Mouse (Mus musculus) neural tube, embryonic 15.5 days (tissue): ENCODE data around the gene Mrc2. TPM values are rescaled to one million over a fixed set of nuclear protein-coding genes. Genes with fewer than 3 reads are reported as not detected.

Experiments used
- ATAC-seq: fragments of 200-750 bp; cut with Nextera tagmentation; 2 replicates; pipeline ENCODE4 v1.8.0; 2017; ENCODE audit warnings: mild to moderate bottlenecking, moderate TSS enrichment, moderate library complexity; ENCODE audit not compliant: low FRiP score
- H3K27ac ChIP-seq: fragments of 300-500 bp; sonication (generic); replicated peaks from 2 replicates; pipeline ENCODE4 v1.5.1; 2015; ENCODE audit warnings: mild to moderate bottlenecking, inconsistent platforms
- H3K27me3 ChIP-seq: fragments of 300-500 bp; sonication (generic); replicated peaks from 2 replicates; pipeline ENCODE4 v1.6.1; 2015; ENCODE audit warnings: inconsistent platforms
- H3K36me3 ChIP-seq: fragments of 300-500 bp; sonication (generic); 2 replicates; pipeline ENCODE4 v1.6.1; 2015; ENCODE audit warnings: inconsistent platforms
- H3K4me1 ChIP-seq: fragments of 300-500 bp; sonication (generic); 2 replicates; pipeline ENCODE4 v1.6.1; 2015; ENCODE audit warnings: inconsistent platforms
- H3K4me2 ChIP-seq: fragments of 300-500 bp; sonication (generic); 2 replicates; pipeline ENCODE4 v1.6.1; 2015; ENCODE audit warnings: inconsistent platforms, mild to moderate bottlenecking, moderate library complexity
- H3K4me3 ChIP-seq: fragments of 300-500 bp; sonication (generic); replicated peaks from 2 replicates; pipeline ENCODE4 v1.5.1; 2015; ENCODE audit warnings: mild to moderate bottlenecking, inconsistent platforms
- H3K9ac ChIP-seq: fragments of 300-500 bp; sonication (generic); replicated peaks from 2 replicates; pipeline ENCODE4 v1.6.1; 2015; ENCODE audit warnings: mild to moderate bottlenecking, inconsistent platforms
- H3K9me3 ChIP-seq: fragments of 300-500 bp; sonication (generic); replicated peaks from 2 replicates; pipeline ENCODE4 v1.6.1; 2016; ENCODE audit warnings: inconsistent platforms
- WGBS: fragments of 180-500 bp; shearing (Covaris S2); methylation state at CpG from one replicate; pipeline ENCODE4 v1.1.7; 2015; ENCODE audit warnings: mixed read lengths; 5-methylcytosine and 5-hydroxymethylcytosine counted together
- polyA plus RNA-seq: library from polyadenylated mRNA; unstranded; fragments of >200 nt; fragmentation: Nextera tagmentation; extraction: Ambion mirVana; gene quantifications from 2 replicates; pipeline ENCODE4 v1.2.1, GENCODE M21; 2015

Mrc2 gene
- polyA plus RNA-seq, 1 experiment from 2014 or later, result 5.1 TPM

DNA sequence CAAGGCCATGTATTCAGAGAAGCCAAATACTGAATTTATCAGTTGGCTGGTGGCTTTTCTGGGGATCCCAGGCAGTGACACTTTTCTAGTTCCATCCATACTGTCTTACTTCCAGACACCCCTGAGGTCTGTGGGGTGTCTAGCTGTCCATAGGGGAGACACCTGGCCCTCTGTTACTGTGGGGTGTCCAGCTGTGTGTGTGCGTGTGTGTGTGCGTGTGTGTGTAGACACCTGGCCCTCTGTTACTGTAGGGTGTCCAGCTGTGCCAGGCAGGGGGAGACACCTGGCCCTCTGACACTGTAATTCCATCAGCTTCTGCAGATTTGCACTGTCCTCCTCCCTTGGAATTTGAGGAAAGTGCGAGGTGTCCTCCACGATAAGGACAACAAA, 61.4 kb downstream of the Mrc2 start:
- Histone ChIP-seq H3K27me3 (no peaks in the 10 kb centered on the region), H3K9ac (no peak overlapping the region), H3K4me3 (no peak overlapping the region), H3K4me2 (no peak overlapping the region), H3K4me1 (0 out of 2 replicates have a peak, but pooled peaks cover 6% of the 10 kb centered on the region), H3K27ac (no peak overlapping the region), H3K9me3 (no peaks in the 10 kb centered on the region), H3K36me3 (no peaks in the 10 kb centered on the region)
- no peak for ATAC-seq
- 81% methylated on average over 4 of the region's 4 CpGs for WGBS

DNA sequence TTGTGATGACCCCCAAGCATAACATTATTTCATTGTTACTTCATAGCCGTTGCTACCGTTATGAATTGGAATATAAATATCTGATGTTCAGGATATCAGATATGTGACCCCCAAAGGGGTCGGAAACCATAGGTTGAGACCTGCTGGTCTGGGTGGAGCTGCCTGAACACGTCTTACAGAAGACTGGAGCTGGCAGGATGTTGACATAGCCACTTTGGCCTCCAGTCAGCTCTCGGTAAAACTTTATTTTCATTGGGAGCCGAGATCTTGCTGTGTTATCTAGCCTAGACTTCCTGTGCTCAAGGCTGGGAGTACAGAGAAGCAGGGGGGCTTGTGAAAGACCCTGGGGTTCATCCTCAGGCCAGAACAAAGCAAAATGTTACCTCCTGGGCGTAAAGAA, 63.9 kb downstream of the Mrc2 start:
- Histone ChIP-seq H3K27me3 (no peaks in the 10 kb centered on the region), H3K36me3 (no peaks in the 10 kb centered on the region), H3K9ac (no peak overlapping the region), H3K4me2 (no peak overlapping the region), H3K4me1 (0 out of 2 replicates have a peak, but pooled peaks cover 6% of the 10 kb centered on the region), H3K9me3 (no peaks in the 10 kb centered on the region), H3K27ac (no peak overlapping the region), H3K4me3 (no peak overlapping the region)
- no peak for ATAC-seq
- WGBS, result 79% methylated on average over 7 of the region's 7 CpGs

DNA sequence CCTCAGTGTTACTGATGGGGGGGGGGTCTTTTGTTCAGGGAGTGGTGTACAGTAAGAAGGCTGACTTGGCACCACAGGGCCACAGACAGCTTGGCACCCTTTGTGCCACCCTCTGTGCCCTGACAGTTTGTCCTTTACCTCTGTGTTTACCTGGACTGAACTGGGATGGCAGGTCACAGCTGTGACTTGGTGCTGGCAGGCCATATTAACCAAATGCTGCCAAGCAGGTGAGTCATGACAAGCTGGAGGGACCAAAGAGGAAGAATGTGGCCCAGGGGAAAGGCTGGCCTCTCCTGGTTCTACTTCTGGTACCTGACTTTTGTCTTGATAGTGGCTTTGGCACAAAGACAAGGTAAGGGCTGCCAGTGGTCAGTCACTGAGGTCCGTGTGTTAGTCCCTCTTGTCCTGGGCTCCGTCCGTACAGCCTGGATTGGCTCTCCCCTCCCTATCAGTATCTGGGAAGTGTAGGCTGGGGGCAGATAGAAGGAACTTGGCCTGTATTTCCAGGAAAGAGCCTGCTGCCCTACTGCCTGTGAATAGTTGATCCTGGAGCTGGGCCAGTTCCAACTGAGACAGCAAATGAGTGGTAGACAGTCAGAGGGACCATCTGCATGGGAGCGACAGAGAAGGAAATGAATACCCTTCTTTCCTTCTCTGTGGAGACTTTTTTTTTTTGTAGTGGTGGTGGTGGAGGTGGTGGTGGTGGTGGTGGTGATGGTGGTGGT, 69.8 kb downstream of the Mrc2 start:
- H3K36me3 ChIP-seq, result no peaks in the 10 kb centered on the region
- H3K9ac ChIP-seq, result no peak overlapping the region
- H3K27ac ChIP-seq, result no peak overlapping the region
- no peak overlapping the region for H3K4me3 ChIP-seq
- no peaks in the 10 kb centered on the region for H3K27me3 ChIP-seq
- no peak for ATAC-seq
- peaks cover 37% of the 10 kb centered on the region for H3K4me1 ChIP-seq
- 83% methylated on average over 4 of the region's 4 CpGs for WGBS
- H3K4me2 ChIP-seq, result no peak overlapping the region
- H3K9me3 ChIP-seq, result no peaks in the 10 kb centered on the region

DNA sequence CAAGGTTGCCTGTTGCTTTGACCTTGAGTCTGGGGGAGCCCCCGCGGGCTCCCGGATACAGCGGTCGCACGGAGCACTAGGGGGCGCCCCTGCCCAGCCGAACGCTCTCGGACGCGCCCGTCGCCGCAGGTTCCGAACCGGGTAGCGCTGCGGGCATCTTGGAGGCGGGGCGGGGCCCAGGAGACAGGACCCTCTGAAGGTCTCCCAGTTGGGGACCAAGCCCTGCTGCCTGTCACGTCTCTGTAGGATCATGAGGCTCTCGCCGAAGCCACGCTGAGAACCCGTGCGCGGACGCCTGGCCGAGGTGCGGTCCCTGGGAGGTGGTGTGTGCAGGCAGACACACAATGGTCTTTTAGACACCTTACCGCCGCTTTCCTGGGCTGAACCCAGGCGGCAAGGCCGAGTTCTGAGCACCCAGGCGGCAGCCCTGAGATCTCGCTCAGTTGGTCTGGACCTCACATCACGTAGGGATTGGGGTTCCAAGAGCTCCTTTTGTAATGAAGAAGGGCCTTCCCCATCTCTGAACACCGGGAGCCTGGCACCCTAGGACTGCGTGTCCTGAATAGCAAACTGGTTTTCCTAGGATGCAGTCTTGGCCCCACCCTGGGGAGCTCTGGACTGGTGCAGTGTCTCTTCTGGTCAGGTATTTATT, 70.6 kb downstream of the Mrc2 start:
- peak; percentile 83 for ATAC-seq
- H3K4me2 ChIP-seq, result peak overlapping the region; percentile 67
- no peaks in the 10 kb centered on the region for H3K9me3 ChIP-seq
- WGBS, result under 1% methylated on average over 40 of the region's 40 CpGs
- no peaks in the 10 kb centered on the region for H3K27me3 ChIP-seq
- H3K4me1 ChIP-seq, result peaks cover 37% of the 10 kb centered on the region
- H3K4me3 ChIP-seq, result peak overlapping the region; percentile 51
- H3K36me3 ChIP-seq, result no peaks in the 10 kb centered on the region
- H3K9ac ChIP-seq, result peak overlapping the region; percentile 64
- peak overlapping the region; percentile 87 for H3K27ac ChIP-seq

DNA sequence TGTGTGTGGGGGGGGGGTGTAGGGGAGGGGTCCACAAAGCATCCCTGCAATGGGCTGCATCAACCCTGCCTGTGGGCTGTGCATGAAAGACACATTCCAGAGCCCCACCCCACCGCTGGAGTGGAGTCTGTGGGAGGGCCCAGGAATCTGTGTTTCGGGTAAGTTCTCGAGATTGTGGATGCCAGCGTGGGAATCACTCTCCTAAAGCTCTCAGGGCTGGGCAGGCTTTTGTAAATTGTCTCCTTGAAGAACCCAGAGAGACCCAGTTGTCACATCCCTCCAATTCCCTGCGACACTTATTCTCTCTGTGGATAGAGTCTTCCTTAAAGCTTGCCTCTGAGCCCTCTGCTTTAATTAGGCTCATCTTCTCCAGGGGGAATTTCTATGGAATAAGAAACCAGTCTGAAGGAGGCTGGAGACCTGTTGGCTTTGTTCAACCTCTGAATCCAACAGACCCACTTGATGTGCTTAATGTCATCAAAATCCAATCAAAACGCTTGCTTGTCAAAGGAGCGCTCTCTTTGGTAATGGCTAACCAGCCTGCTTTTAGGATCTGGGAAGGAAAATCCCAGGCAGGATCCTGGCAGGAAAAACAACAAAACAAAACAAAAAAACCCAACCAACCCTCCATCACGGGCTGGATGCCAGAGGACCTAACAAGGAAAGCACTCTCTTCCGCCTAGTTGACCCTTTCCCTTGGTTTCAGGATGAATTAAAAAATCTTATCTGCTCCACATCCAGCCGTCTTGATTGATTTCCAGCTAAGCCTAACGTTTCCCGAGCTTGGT, 71.3 kb downstream of the Mrc2 start:
- 13% methylated on average over 12 of the region's 12 CpGs for WGBS
- peak; percentile 84 for ATAC-seq
- Histone ChIP-seq H3K27me3 (no peaks in the 10 kb centered on the region), H3K27ac (peak overlapping the region; percentile 87), H3K4me2 (peak overlapping the region; percentile 67), H3K4me3 (peak overlapping the region; percentile 51), H3K9ac (peak overlapping the region; percentile 64), H3K4me1 (peaks cover 37% of the 10 kb centered on the region), H3K9me3 (no peaks in the 10 kb centered on the region), H3K36me3 (no peaks in the 10 kb centered on the region)

DNA sequence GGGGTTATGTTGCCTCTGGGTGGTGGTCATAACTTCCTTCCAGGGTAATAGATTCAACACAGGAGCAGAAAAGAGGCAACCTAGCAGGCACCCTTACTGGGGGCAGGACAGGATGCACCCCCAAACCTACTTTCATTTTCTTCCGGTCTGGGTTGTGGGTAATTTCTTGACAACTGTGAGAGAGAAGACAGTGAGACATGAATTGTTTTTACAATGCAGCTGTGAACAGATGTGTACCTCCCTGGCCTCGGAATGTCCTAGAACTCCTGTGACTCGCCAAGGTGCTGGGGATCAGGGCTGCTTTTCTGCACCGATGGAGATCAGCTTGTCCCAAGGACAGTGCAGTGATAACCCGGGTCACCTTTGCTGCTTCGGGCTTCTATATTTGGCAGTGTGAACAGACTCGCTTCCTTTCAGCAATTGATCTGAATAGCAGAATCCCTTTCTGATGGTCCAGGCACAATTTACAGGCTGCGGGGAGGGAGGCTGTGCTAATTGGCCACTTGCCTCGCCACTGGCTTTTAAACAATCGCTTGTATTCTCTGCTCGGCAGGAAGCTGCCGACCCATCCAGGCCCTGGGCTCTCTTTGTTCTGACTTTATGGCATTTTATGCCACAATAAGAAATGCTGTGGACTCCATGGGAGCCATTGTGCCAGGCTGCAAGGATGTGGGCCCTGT, 72.1 kb downstream of the Mrc2 start:
- 0 out of 2 replicates have a peak, but pooled peaks have one; percentile 10 for ATAC-seq
- H3K4me3 ChIP-seq, result peak overlapping the region; percentile 51
- peak overlapping the region; percentile 67 for H3K4me2 ChIP-seq
- H3K27ac ChIP-seq, result peak overlapping the region; percentile 87
- peaks cover 37% of the 10 kb centered on the region for H3K4me1 ChIP-seq
- H3K27me3 ChIP-seq, result no peaks in the 10 kb centered on the region
- peak overlapping the region; percentile 64 for H3K9ac ChIP-seq
- H3K36me3 ChIP-seq, result no peaks in the 10 kb centered on the region
- no peaks in the 10 kb centered on the region for H3K9me3 ChIP-seq
- WGBS, result 4% methylated on average over 12 of the region's 12 CpGs

DNA sequence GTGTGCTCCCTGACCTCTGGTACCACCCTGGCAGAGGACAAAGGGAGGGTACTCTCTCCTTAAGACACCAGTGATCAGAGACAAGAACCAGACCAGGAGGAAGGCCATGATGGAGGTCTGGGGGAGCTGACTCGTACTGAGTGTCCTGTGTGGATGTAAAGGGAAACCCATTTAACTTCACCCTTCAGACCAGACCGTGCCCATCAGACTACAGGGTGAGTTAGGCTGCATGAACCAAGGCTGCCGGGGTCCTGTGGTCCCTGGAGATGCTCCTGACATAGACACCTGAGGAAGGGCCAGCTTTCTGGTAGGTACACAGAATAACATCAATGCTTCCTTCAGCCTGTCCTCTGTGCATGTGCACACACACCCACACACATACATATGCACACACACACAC, 73.2 kb downstream of the Mrc2 start:
- H3K27me3 ChIP-seq, result no peaks in the 10 kb centered on the region
- WGBS, result 84% methylated on average over 3 of the region's 3 CpGs
- H3K9ac ChIP-seq, result 0 out of 2 replicates have a peak overlapping the region, but pooled peaks have one; percentile 64
- H3K4me2 ChIP-seq, result peak overlapping the region; percentile 67
- no peaks in the 10 kb centered on the region for H3K9me3 ChIP-seq
- H3K4me3 ChIP-seq, result no peak overlapping the region
- H3K36me3 ChIP-seq, result no peaks in the 10 kb centered on the region
- peak overlapping the region; percentile 87 for H3K27ac ChIP-seq
- peaks cover 37% of the 10 kb centered on the region for H3K4me1 ChIP-seq
- no peak for ATAC-seq

DNA sequence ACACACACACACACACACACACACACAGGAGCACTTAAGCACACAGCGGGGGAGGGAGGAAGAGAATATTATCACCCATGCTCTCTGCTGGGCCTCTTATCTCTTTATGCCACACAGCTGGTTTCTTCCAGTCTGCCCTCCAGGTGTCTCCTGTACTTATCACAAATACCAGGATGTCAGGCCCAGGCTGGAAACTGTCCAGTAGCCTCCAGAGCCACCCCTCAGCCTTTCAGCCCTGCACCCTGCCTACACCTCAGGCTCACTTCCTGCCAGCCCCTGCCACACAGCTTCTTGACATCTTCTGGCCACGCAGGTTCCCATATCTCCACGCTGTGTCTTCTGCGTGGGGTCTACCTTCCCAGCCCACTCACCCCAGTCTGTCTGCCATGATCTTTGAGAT, 73.6 kb downstream of the Mrc2 start:
- no peaks in the 10 kb centered on the region for H3K9me3 ChIP-seq
- H3K4me2 ChIP-seq, result no peak overlapping the region
- H3K9ac ChIP-seq, result no peak overlapping the region
- no peak for ATAC-seq
- H3K27ac ChIP-seq, result no peak overlapping the region
- H3K4me1 ChIP-seq, result peaks cover 37% of the 10 kb centered on the region
- H3K4me3 ChIP-seq, result no peak overlapping the region
- WGBS, result 81% methylated on average over 4 of the region's 4 CpGs
- H3K27me3 ChIP-seq, result no peaks in the 10 kb centered on the region
- no peaks in the 10 kb centered on the region for H3K36me3 ChIP-seq

DNA sequence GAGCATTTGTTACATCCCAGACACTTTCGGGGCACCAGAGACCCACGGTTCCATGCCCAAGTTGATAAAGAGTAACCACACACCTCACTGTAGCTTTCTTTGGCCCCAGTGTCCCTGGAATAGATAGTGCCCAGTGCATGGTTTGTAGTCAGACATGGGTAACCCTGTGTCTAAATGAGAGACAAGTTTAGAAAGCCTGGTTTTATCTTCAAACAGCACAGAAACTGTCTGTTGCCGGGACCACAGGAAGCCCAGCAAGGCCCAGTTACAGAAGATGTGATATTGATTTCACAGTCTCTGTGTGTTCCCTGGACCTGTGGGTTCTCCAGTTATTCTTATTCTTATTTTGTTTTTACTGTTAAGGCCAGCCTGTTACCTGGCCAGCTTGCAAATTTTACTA, 74.7 kb downstream of the Mrc2 start:
- WGBS, result 92% methylated on average over 3 of the region's 3 CpGs
- H3K27me3 ChIP-seq, result no peaks in the 10 kb centered on the region
- ATAC-seq, result no peak

DNA sequence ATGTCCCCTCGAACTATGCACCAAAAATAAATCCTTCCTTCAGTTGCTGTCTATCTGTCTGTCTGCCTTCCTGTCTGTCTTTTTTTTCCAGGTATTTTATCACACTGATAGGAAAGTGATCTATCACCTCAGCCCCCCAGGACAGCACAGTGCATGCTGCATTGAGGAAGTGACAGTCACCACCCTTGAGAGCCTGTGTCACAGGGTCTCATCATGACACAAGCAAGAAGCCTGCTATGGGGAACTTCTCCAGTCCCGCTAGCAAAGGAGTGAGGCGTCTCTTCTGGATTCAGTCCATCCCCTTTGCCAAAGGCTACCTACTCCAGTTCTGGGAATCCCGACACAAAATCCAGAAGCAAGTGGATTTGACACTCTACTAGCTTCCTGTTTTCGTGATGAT, 76.4 kb downstream of the Mrc2 start:
- Histone ChIP-seq H3K36me3 (no peaks in the 10 kb centered on the region), H3K4me3 (no peak overlapping the region), H3K4me2 (no peak overlapping the region), H3K9me3 (no peaks in the 10 kb centered on the region), H3K27ac (no peak overlapping the region), H3K27me3 (no peaks in the 10 kb centered on the region), H3K4me1 (peaks cover 26% of the 10 kb centered on the region), H3K9ac (no peak overlapping the region)
- 91% methylated on average over 5 of the region's 5 CpGs for WGBS
- ATAC-seq, result no peak

More for the DNA sequence above, 74.7 kb downstream of the Mrc2 start:
- no peak overlapping the region for H3K27ac ChIP-seq
- H3K36me3 ChIP-seq, result no peaks in the 10 kb centered on the region
- H3K4me2 ChIP-seq, result no peak overlapping the region
- no peak overlapping the region for H3K4me3 ChIP-seq
- no peaks in the 10 kb centered on the region for H3K9me3 ChIP-seq
- H3K4me1 ChIP-seq, result peaks cover 37% of the 10 kb centered on the region
- H3K9ac ChIP-seq, result no peak overlapping the region
